Mouse (Mus musculus): ENCODE data around the gene Alk.

GRCm38 (mm10) chr17:72445204-72446177 is 158.9 kb downstream of the Alk start:
- TF ChIP-seq CTCF (IDR thresholded peaks at IDR 0.05; ENCODE audit: insufficient read depth, low read depth, low read length), result no peak
- TF ChIP-seq POLR2A (IDR thresholded peaks at IDR 0.05; ENCODE audit: insufficient read depth, low read depth, low read length), result no peak
